Mouse (Mus musculus) left cerebral cortex, postnatal 10 days (tissue): ENCODE results near the gene Gdpgp1. TPM values are rescaled to one million over a fixed set of nuclear protein-coding genes. Genes with fewer than 3 reads are reported as not detected.
A peak's percentile ranks its signal among the peaks of the same experiment; 100 is the strongest.

Experiments
- DNase-seq, 2 experiments: peaks; one replicate each; pipeline ENCODE4 v3.0.0; 2021 to 2022; ENCODE audit warnings: low spot score in 2 of 2, mixed read lengths in 1 of 2; ENCODE audit errors: extremely low spot score in 1 of 2
- intact Hi-C: fragments of 180-260 bp; cut with DNase I; formaldehyde crosslinking; loops from one replicate; pipeline ENCODE4 v1.15.1; 2025
- total RNA-seq, 2 experiments: library from RNA; stranded (reverse); gene quantifications; 2 replicates each; pipeline ENCODE4 v1.2.3; 2021

Gdpgp1 gene
- total RNA-seq, 2 experiments from 2014 or later = 6.0 to 7.0 TPM

- peak; percentile 65 to 89 for DNase-seq
- intact Hi-C loops = no loop called here
Observed at GRCm38 (mm10) chr7:80197941-80198778, 34.5 kb upstream of the Gdpgp1 start.

GRCm38 (mm10) chr7:80198863-80199262 is 33.8 kb upstream of the Gdpgp1 start:
- intact Hi-C loops = no loop called here
- no peak for DNase-seq

- no peak for DNase-seq
- intact Hi-C loops = no loop called here
Observed at GRCm38 (mm10) chr7:80199286-80199685, 33.4 kb upstream of the Gdpgp1 start.

- no peak for DNase-seq
- intact Hi-C loops = no loop called here
Observed at GRCm38 (mm10) chr7:80199851-80200587, 32.6 kb upstream of the Gdpgp1 start.

GRCm38 (mm10) chr7:80200588-80200945 is 32.1 kb upstream of the Gdpgp1 start:
- intact Hi-C loops = no loop called here
- DNase-seq = no peak

- intact Hi-C loops = no loop called here
- no peak for DNase-seq
Observed at GRCm38 (mm10) chr7:80200963-80201539, 31.6 kb upstream of the Gdpgp1 start.

- peak; percentile 41 to 44 for DNase-seq
- intact Hi-C loops = no loop called here
Observed at GRCm38 (mm10) chr7:80201888-80202540, 30.7 kb upstream of the Gdpgp1 start.

GRCm38 (mm10) chr7:80202961-80203360 is 29.7 kb upstream of the Gdpgp1 start:
- no peak for DNase-seq
- intact Hi-C loops = no loop called here

- DNase-seq = no peak
- intact Hi-C loops = no loop called here
Observed at GRCm38 (mm10) chr7:80203638-80204096, 29.0 kb upstream of the Gdpgp1 start.

- intact Hi-C loops = no loop called here
- no peak for DNase-seq
Observed at GRCm38 (mm10) chr7:80204362-80204761, 28.3 kb upstream of the Gdpgp1 start.

- intact Hi-C loops = no loop called here
- no peak for DNase-seq
Observed at GRCm38 (mm10) chr7:80204961-80205360, 27.7 kb upstream of the Gdpgp1 start.

GRCm38 (mm10) chr7:80205705-80206589 is 26.7 kb upstream of the Gdpgp1 start:
- intact Hi-C loops = no loop called here
- no peak for DNase-seq

GRCm38 (mm10) chr7:80207314-80207731 is 25.3 kb upstream of the Gdpgp1 start:
- no peak for DNase-seq
- intact Hi-C loops = no loop called here

GRCm38 (mm10) chr7:80208026-80208642 is 24.5 kb upstream of the Gdpgp1 start:
- intact Hi-C loops = no loop called here
- DNase-seq = no peak

- DNase-seq = peak in 1 of 2 experiments; percentile 58
- intact Hi-C loops = no loop called here
Observed at GRCm38 (mm10) chr7:80208738-80209430, 23.8 kb upstream of the Gdpgp1 start.

GRCm38 (mm10) chr7:80209669-80210068 is 23.0 kb upstream of the Gdpgp1 start:
- DNase-seq = no peak

GRCm38 (mm10) chr7:80210982-80211381 is 21.7 kb upstream of the Gdpgp1 start:
- DNase-seq = no peak
- intact Hi-C loops = no loop called here

More at GRCm38 (mm10) chr7:80209669-80210068, 23.0 kb upstream of the Gdpgp1 start:
- intact Hi-C loops = no loop called here
